ENCODE assay signal across 8 mouse cellular contexts in the genomic region with DNA sequence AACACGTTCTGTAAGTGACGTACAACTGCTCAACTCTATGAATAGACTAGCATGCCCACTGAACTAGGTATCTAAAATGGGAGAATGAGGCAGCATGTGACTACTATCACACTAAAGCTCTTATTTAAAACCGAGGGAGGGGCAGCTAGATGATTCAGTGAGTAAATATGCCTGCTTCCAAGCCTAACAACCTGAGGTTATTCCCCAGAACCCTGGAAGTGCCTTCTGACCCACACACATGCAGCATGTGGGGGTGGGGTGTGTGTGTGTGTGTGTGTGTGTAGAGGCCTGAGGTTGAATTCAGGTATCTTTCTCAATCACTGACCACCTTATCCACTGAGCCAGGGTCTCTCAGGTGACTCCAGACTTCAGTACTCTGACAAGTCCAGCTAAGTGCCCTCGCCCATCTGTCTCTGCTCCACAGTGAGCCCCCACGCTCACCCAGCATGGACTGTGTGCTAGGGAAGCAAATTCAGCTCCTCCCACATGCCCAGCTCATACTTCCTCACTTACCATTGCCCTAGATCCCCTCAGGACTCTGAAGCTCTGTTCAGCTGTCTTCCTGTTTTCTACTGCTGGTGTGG. TPM values are rescaled to one million over a fixed set of nuclear protein-coding genes. Genes with fewer than 3 reads are reported as not detected.
DNase-seq lines count a peak whose midpoint lies in the region; ATAC-seq and TF ChIP-seq lines count a peak whose summit lies in the region.

No protein-coding gene starts in this region.

- intact Hi-C loops in heart, postnatal 14 days (cut with DNase I) = no loop called here
- intact Hi-C loops in left cerebral cortex, adult 2 months (cut with DNase I) = no loop called here

- WGBS in liver, embryonic 13.5 days (ENCODE audit: insufficient replicate concordance) = 44% methylated on average over 5 of the region's 5 CpGs

- peaks cover 23% of the 10 kb centered on the region for H3K4me1 ChIP-seq in liver, embryonic 13.5 days (replicated peaks)

- H3K27me3 ChIP-seq in liver, embryonic 13.5 days = no peaks in the 10 kb centered on the region

- H3K36me3 ChIP-seq in liver, embryonic 13.5 days = peaks cover 11% of the 10 kb centered on the region

- H3K9ac ChIP-seq in liver, embryonic 13.5 days = no peak overlapping the region

- no peak for TF ChIP-seq CTCF in left cerebral cortex, adult 2 months (IDR thresholded peaks at IDR 0.05)

- H3K27ac ChIP-seq in liver, embryonic 13.5 days = no peak overlapping the region; the same call in 1 of the 2 replicates
- no peak overlapping the region for H3K27ac ChIP-seq in left cerebral cortex, adult 2 months

- no peak overlapping the region for H3K4me2 ChIP-seq in liver, embryonic 13.5 days

- H3K4me3 ChIP-seq in liver, embryonic 13.5 days (replicated peaks) = no peak overlapping the region
- H3K4me3 ChIP-seq in left cerebral cortex, adult 2 months = no peak overlapping the region

- peak; percentile 42 for ATAC-seq in liver, embryonic 13.5 days (ENCODE audit: low read depth)

- peak; percentile 48 for DNase-seq in heart, adult 8-10 months (ENCODE audit: low spot score)
- no peak for DNase-seq in heart, postnatal 14 days
- DNase-seq in 3134 (ENCODE audit: extremely low read depth, insufficient read length, low spot score) = peak; percentile 64
- peak; percentile 75 for DNase-seq in brain, adult 2 months (ENCODE audit: low read depth, low spot score)
- DNase-seq in liver, embryonic 13.5 days = no peak
- DNase-seq in cerebellum, postnatal 4 days (ENCODE audit: low spot score in 2 of 2) = no peak
- no peak for DNase-seq in left cerebral cortex, adult 2 months (ENCODE audit: extremely low spot score in 1 of 2, low spot score in 2 of 2)
- DNase-seq in ovary, postnatal 36 days (ENCODE audit: low spot score) = no peak

- H3K9me3 ChIP-seq in liver, embryonic 13.5 days (replicated peaks) = no peaks in the 10 kb centered on the region

RNA-seq across cellular contexts. Expression of gene Maml1, which starts 16.5 kb away (rescaled TPM):
- total RNA-seq in heart, adult 8-10 months (2022) = 10 to 100 TPM in 1 of 4 experiments, 1 to 10 TPM in 3; 9.0 to 11.0 (median 9.4) TPM
- 10 to 100 TPM; 14.7 to 17.8 TPM for total RNA-seq in heart, postnatal 14 days (2021)
- polyA plus RNA-seq in liver, embryonic 13.5 days (2015; fragmentation: Nextera tagmentation; extraction: Ambion mirVana) = 1.2 and 1.4 TPM in 2 replicates
- total RNA-seq in left cerebral cortex, adult 2 months (2021) = 10 to 100 TPM; 11.1 to 11.5 TPM

RNA-seq across cellular contexts. Expression of gene Ltc4s, which starts 37.2 kb away (rescaled TPM):
- 10 to 100 TPM in 1 of 4 experiments, 1 to 10 TPM in 3; 4.7 to 11.8 (median 6.6) TPM for total RNA-seq in heart, adult 8-10 months (2022)
- 1 to 10 TPM; 7.4 to 8.7 TPM for total RNA-seq in heart, postnatal 14 days (2021)
- 0.49 and 0.99 TPM in 2 replicates for polyA plus RNA-seq in liver, embryonic 13.5 days (2015; fragmentation: Nextera tagmentation; extraction: Ambion mirVana)
- total RNA-seq in left cerebral cortex, adult 2 months (2021) = 1 to 10 TPM; 5.9 to 8.7 TPM

RNA-seq across cellular contexts. Expression of gene Canx, which starts 49.8 kb away (rescaled TPM):
- 100 to 1,000 TPM; 331 to 378 (median 360) TPM for total RNA-seq in heart, adult 8-10 months (2022)
- 100 to 1,000 TPM; 212 to 246 TPM for total RNA-seq in heart, postnatal 14 days (2021)
- polyA plus RNA-seq in liver, embryonic 13.5 days (2015; fragmentation: Nextera tagmentation; extraction: Ambion mirVana) = 213 and 261 TPM in 2 replicates
- total RNA-seq in left cerebral cortex, adult 2 months (2021) = 100 to 1,000 TPM; 387 to 418 TPM

Comparison
In these comparisons a context has a peak if more than half of its experiments do, and no peak if none do; other contexts are left out.
1. DNase-seq: peak in heart, adult 8-10 months (single experiment), 3134 (single experiment) and brain, adult 2 months (single experiment); none in heart, postnatal 14 days (0 of 2), liver, embryonic 13.5 days (single experiment), cerebellum, postnatal 4 days (0 of 2), left cerebral cortex, adult 2 months (0 of 2) and ovary, postnatal 36 days (single experiment).